Mouse (Mus musculus) kidney, adult 2 months (tissue): ENCODE results near the gene Gpr68.

Experiments
- CTCF ChIP-seq: fragments of 200-500 bp; conservative IDR thresholded peaks from 2 replicates; pipeline ENCODE4 v1.5.1; 2011; ENCODE audit warnings: low read depth, mild to moderate bottlenecking, control low read depth, low read length, moderate library complexity, mixed read lengths; ENCODE audit not compliant: insufficient read depth, insufficient read length
- POLR2A ChIP-seq: fragments of 200-500 bp; IDR thresholded peaks from one replicate; pipeline ENCODE4 v1.6.1; 2011; ENCODE audit warnings: low read depth, low read length, control low read depth

GRCm38 (mm10) chr12:100868049-100868622 is 39.9 kb downstream of the Gpr68 start:
- TF ChIP-seq POLR2A, result no peak
- no peak for TF ChIP-seq CTCF
